ENCODE assay signal across 26 mouse cellular contexts in the genomic region with DNA sequence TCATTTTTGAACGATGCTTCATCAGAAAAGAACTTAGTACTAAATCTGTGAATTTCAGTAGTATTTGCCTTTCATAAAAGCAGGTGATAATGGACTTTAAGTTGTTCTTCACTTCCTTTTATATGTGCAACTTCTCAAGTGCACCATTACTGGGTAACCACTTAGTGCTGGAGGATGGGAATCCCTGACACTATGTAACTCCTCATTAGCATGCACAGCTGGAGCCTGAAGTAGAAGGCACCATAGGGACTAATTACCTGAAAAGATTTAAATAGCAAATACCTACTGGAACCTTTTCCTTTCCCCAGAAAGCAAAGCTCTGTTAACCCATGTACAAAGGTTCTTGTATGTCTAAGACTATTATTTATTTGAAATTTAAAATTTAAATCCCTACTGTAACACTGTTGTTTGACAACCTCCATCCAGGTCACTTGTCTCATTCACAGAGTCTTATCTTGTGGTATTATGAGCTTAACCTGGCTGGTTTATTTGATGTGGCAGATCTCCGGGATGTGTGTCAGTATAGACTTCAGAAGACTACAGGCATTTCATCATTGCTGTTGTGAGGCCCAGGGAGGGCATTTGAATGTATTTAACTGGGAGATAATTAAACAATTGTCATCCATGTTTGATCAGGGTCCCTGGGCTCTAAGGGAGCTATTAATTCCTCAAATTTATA.
DNase-seq lines count a peak whose midpoint lies in the region; ATAC-seq and TF ChIP-seq lines count a peak whose summit lies in the region.
"Had no signal": no experiment of that assay in that cellular context is flagged by ENCODE, and none has a peak within 500 bp of the region (broad histone marks: within the 10 kb centered on the region; RNA-seq: fewer than 3 reads in every experiment).

No protein-coding gene starts in this region.

- DNase-seq in brain, embryonic 14.5 days (ENCODE audit: low read depth) = peak; percentile 70
- no peak for DNase-seq in left cerebral cortex, adult 8-10 months (ENCODE audit: low spot score in 2 of 2)
- DNase-seq: adrenal gland, postnatal 14 days; cerebellum, adult 8-10 months; cerebellum, postnatal 36 days; embryo, embryonic 11 days; gastrocnemius, postnatal 14 days; heart, adult 11 months; kidney, adult 8-10 months; kidney, postnatal 14 days; lung, adult 18-20 months; lung, postnatal 10 days; right cerebral cortex, adult 18-20 months; right cerebral cortex, postnatal 4 days; thymus, postnatal 14 days had no signal

- no peak overlapping the region for H3K27ac ChIP-seq in hindbrain, embryonic 12.5 days
- no peak overlapping the region for H3K27ac ChIP-seq in hindbrain, embryonic 13.5 days
- no peak overlapping the region for H3K27ac ChIP-seq in midbrain, embryonic 12.5 days (replicated peaks)
- H3K27ac ChIP-seq in neural tube, embryonic 14.5 days (ENCODE audit: low read depth, low read length) = no peak overlapping the region
- H3K27ac ChIP-seq in kidney, embryonic 14.5 days (ENCODE audit: low read depth, low read length) = no peak overlapping the region
- H3K27ac ChIP-seq: embryonic facial prominence, embryonic 15.5 days; intestine, embryonic 15.5 days; limb, embryonic 13.5 days; liver, embryonic 12.5 days; neural tube, embryonic 12.5 days had no signal

- 0 out of 2 replicates have a peak, but pooled peaks have one; percentile 61 for ATAC-seq in hindbrain, embryonic 12.5 days (ENCODE audit: low FRiP score)
- ATAC-seq in hindbrain, embryonic 13.5 days (ENCODE audit: low FRiP score) = no peak; the same call in 1 of the 2 replicates
- ATAC-seq in midbrain, embryonic 12.5 days (ENCODE audit: low FRiP score, low read depth) = peak; percentile 81
- 0 out of 2 replicates have a peak, but pooled peaks have one; percentile 65 for ATAC-seq in neural tube, embryonic 14.5 days (ENCODE audit: low read depth)
- ATAC-seq in kidney, embryonic 14.5 days (ENCODE audit: low FRiP score, low TSS enrichment) = no peak
- ATAC-seq: intestine, embryonic 15.5 days; liver, embryonic 12.5 days had no signal

- 83% methylated on average over 2 of the region's 2 CpGs for WGBS in hindbrain, embryonic 12.5 days
- WGBS in hindbrain, embryonic 13.5 days = 83% methylated on average over 2 of the region's 2 CpGs
- WGBS in midbrain, embryonic 12.5 days = 71% methylated on average over 2 of the region's 2 CpGs
- 64% methylated on average over 2 of the region's 2 CpGs for WGBS in neural tube, embryonic 14.5 days
- WGBS in kidney, embryonic 14.5 days = 85% methylated on average over 2 of the region's 2 CpGs

- H3K9ac ChIP-seq in hindbrain, embryonic 12.5 days = no peak overlapping the region
- H3K9ac ChIP-seq in hindbrain, embryonic 13.5 days = no peak overlapping the region
- no peak overlapping the region for H3K9ac ChIP-seq in midbrain, embryonic 12.5 days (replicated peaks)
- no peak overlapping the region for H3K9ac ChIP-seq in neural tube, embryonic 14.5 days (replicated peaks; ENCODE audit: low read depth, low read length)
- no peak overlapping the region for H3K9ac ChIP-seq in kidney, embryonic 14.5 days (ENCODE audit: low read depth, low read length)
- H3K9ac ChIP-seq: embryonic facial prominence, embryonic 15.5 days; intestine, embryonic 15.5 days; limb, embryonic 13.5 days; liver, embryonic 12.5 days; neural tube, embryonic 12.5 days had no signal

- no peaks in the 10 kb centered on the region for H3K36me3 ChIP-seq in hindbrain, embryonic 12.5 days
- H3K36me3 ChIP-seq in hindbrain, embryonic 13.5 days = no peaks in the 10 kb centered on the region
- H3K36me3 ChIP-seq in midbrain, embryonic 12.5 days = no peaks in the 10 kb centered on the region
- H3K36me3 ChIP-seq in neural tube, embryonic 14.5 days (ENCODE audit: control insufficient read depth, insufficient read depth, low read length) = no peaks in the 10 kb centered on the region
- no peaks in the 10 kb centered on the region for H3K36me3 ChIP-seq in kidney, embryonic 14.5 days (ENCODE audit: control insufficient read depth, insufficient read depth, low read length)
- H3K36me3 ChIP-seq: embryonic facial prominence, embryonic 15.5 days; intestine, embryonic 15.5 days; limb, embryonic 13.5 days; liver, embryonic 12.5 days; neural tube, embryonic 12.5 days had no signal

- H3K9me3 ChIP-seq in hindbrain, embryonic 12.5 days (replicated peaks) = no peaks in the 10 kb centered on the region
- H3K9me3 ChIP-seq in hindbrain, embryonic 13.5 days = no peaks in the 10 kb centered on the region
- H3K9me3 ChIP-seq in midbrain, embryonic 12.5 days = no peaks in the 10 kb centered on the region
- no peaks in the 10 kb centered on the region for H3K9me3 ChIP-seq in neural tube, embryonic 14.5 days (ENCODE audit: control insufficient read depth, low read length)
- no peaks in the 10 kb centered on the region for H3K9me3 ChIP-seq in kidney, embryonic 14.5 days (ENCODE audit: control insufficient read depth, low read length)
- H3K9me3 ChIP-seq: embryonic facial prominence, embryonic 15.5 days; intestine, embryonic 15.5 days; limb, embryonic 13.5 days; liver, embryonic 12.5 days; neural tube, embryonic 12.5 days had no signal

- TF ChIP-seq POLR2A in brain, embryonic 14.5 days (IDR thresholded peaks at IDR 0.05; ENCODE audit: borderline replicate concordance, extremely low read depth, insufficient read depth, insufficient read length, poor library complexity, severe bottlenecking) = no peak

- H3K4me2 ChIP-seq in hindbrain, embryonic 12.5 days (replicated peaks) = no peak overlapping the region
- H3K4me2 ChIP-seq in hindbrain, embryonic 13.5 days = no peak overlapping the region
- H3K4me2 ChIP-seq in midbrain, embryonic 12.5 days (replicated peaks) = no peak overlapping the region
- H3K4me2 ChIP-seq in neural tube, embryonic 14.5 days (ENCODE audit: low read depth, low read length) = no peak overlapping the region
- no peak overlapping the region for H3K4me2 ChIP-seq in kidney, embryonic 14.5 days (replicated peaks; ENCODE audit: low read depth, low read length)
- H3K4me2 ChIP-seq: embryonic facial prominence, embryonic 15.5 days; heart, embryonic 11.5 days; intestine, embryonic 15.5 days; limb, embryonic 13.5 days; liver, embryonic 12.5 days; neural tube, embryonic 12.5 days had no signal

- no peak overlapping the region for H3K4me3 ChIP-seq in hindbrain, embryonic 12.5 days
- H3K4me3 ChIP-seq in hindbrain, embryonic 13.5 days = no peak overlapping the region
- no peak overlapping the region for H3K4me3 ChIP-seq in midbrain, embryonic 12.5 days
- no peak overlapping the region for H3K4me3 ChIP-seq in neural tube, embryonic 14.5 days (ENCODE audit: low read depth, low read length)
- H3K4me3 ChIP-seq in kidney, embryonic 14.5 days (ENCODE audit: low read length) = no peak overlapping the region
- H3K4me3 ChIP-seq: embryonic facial prominence, embryonic 15.5 days; intestine, embryonic 15.5 days; limb, embryonic 13.5 days; liver, embryonic 12.5 days; neural tube, embryonic 12.5 days had no signal

- H3K27me3 ChIP-seq in hindbrain, embryonic 12.5 days = no peaks in the 10 kb centered on the region
- no peaks in the 10 kb centered on the region for H3K27me3 ChIP-seq in hindbrain, embryonic 13.5 days
- H3K27me3 ChIP-seq in midbrain, embryonic 12.5 days = no peaks in the 10 kb centered on the region
- no peaks in the 10 kb centered on the region for H3K27me3 ChIP-seq in neural tube, embryonic 14.5 days (ENCODE audit: control insufficient read depth, insufficient read depth, low read length)
- H3K27me3 ChIP-seq in kidney, embryonic 14.5 days (ENCODE audit: control insufficient read depth, insufficient read depth, low read length) = no peaks in the 10 kb centered on the region
- H3K27me3 ChIP-seq: embryonic facial prominence, embryonic 15.5 days; intestine, embryonic 15.5 days; limb, embryonic 13.5 days; liver, embryonic 12.5 days; neural tube, embryonic 12.5 days had no signal

- TF ChIP-seq CTCF in brain, embryonic 14.5 days (IDR thresholded peaks at IDR 0.05; ENCODE audit: borderline replicate concordance, extremely low read depth, insufficient read depth, insufficient read length) = no peak

- no peaks in the 10 kb centered on the region for H3K4me1 ChIP-seq in hindbrain, embryonic 12.5 days
- H3K4me1 ChIP-seq in hindbrain, embryonic 13.5 days (replicated peaks) = no peaks in the 10 kb centered on the region
- H3K4me1 ChIP-seq in midbrain, embryonic 12.5 days = no peaks in the 10 kb centered on the region
- H3K4me1 ChIP-seq in neural tube, embryonic 14.5 days (ENCODE audit: control insufficient read depth, insufficient read depth, low read length) = no peaks in the 10 kb centered on the region
- no peaks in the 10 kb centered on the region for H3K4me1 ChIP-seq in kidney, embryonic 14.5 days (ENCODE audit: control insufficient read depth, insufficient read depth, low read length)
- H3K4me1 ChIP-seq: embryonic facial prominence, embryonic 15.5 days; intestine, embryonic 15.5 days; limb, embryonic 13.5 days; liver, embryonic 12.5 days; neural tube, embryonic 12.5 days had no signal

Comparison
In these comparisons a context has a peak if more than half of its experiments do, and no peak if none do; other contexts are left out.
1. ATAC-seq: peak in hindbrain, embryonic 12.5 days (single experiment), midbrain, embryonic 12.5 days (single experiment) and neural tube, embryonic 14.5 days (single experiment); none in hindbrain, embryonic 13.5 days (single experiment) and kidney, embryonic 14.5 days (single experiment).